Mouse (Mus musculus): ENCODE measurements around the gene Dnlz.

DNA sequence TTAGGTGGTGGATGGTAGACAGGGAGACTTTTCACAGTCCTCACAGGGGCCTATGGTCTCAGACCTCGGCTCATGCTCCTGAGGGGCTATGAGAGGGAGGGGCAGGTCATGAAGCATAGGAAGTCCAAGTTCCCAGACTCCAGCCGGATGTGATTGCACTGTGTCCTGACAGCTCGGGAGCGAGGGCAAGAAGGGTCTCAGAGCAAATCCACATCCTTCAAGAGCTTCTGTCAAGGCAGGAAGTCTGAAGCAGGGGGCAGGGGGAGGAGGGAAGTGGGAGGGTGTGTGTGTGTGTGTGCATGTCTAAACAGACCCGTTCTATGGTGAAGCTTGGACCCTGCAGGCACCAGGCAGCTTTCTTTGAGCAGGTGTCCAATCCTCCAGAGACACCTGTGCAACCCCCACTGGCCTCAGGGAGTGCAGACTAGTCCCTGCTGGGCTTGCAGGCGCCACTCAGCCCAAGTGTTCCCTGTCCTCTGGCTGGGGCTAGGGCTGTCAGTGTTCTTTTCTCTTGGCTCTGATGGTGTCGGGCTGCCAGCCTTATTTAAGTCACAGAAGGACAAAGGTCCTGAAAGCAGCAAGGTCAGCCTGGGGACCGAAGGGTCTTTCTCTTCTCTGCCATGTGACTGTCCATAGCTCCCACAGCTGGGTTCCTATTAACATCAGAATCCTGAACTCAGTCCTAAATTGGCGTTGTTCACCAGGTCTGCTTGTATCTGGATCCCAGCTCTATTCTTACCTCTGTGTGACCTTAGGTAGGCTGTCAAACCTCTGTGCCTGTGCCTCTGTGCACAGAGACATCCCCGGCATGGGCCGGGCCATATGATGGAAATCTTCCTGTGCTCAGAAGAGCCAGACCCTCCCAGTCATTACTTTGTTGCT lies 9.1 kb downstream of the Dnlz start:
- TF ChIP-seq CTCF (IDR thresholded peaks at IDR 0.05 in 2 of 3, conservative IDR thresholded peaks at IDR 0.05 in 1 of 3; ENCODE audit: control insufficient read depth in 1 of 3, insufficient read depth in 1 of 3, low read depth in 2 of 3, low read length in 3 of 3, poor library complexity in 1 of 3, severe bottlenecking in 1 of 3) (no peak), ETS1 (IDR thresholded peaks at IDR 0.05; ENCODE audit: low read depth, low read length) (no peak), MEF2A (IDR thresholded peaks at IDR 0.05; ENCODE audit: extremely low read depth, insufficient replicate concordance, low read depth, low read length, poor library complexity, severe bottlenecking) (no peak)
